Mouse (Mus musculus) liver, adult 2 months (tissue): ENCODE measurements around the gene Fam24a. TPM values are rescaled to one million over a fixed set of nuclear protein-coding genes. Genes with fewer than 3 reads are reported as not detected.

Experiments
- DNase-seq: peaks from one replicate; pipeline ENCODE4 v3.0.0-alpha.2; 2011; ENCODE audit warnings: low read depth, low spot score; ENCODE audit errors: extremely low read depth
- H3K27ac ChIP-seq: fragments of 200-500 bp; replicated peaks from 2 replicates; pipeline ENCODE4 v1.5.1; 2012; ENCODE audit warnings: low read depth, mild to moderate bottlenecking, control low read depth, inconsistent platforms, low read length; ENCODE audit not compliant: insufficient read depth
- H3K27me3 ChIP-seq: fragments of 200-500 bp; 2 replicates; pipeline ENCODE4 v1.6.1; 2012; ENCODE audit warnings: mild to moderate bottlenecking, moderate library complexity, low read length, inconsistent platforms; ENCODE audit not compliant: control insufficient read depth, insufficient read depth
- H3K36me3 ChIP-seq: fragments of 200-500 bp; 2 replicates; pipeline ENCODE4 v1.6.1; 2012; ENCODE audit warnings: low read length, inconsistent platforms; ENCODE audit not compliant: control insufficient read depth, insufficient read depth
- H3K4me1 ChIP-seq: fragments of 200-500 bp; 2 replicates; pipeline ENCODE4 v1.6.1; 2011; ENCODE audit warnings: low read length; ENCODE audit not compliant: control insufficient read depth, insufficient read depth
- H3K4me3 ChIP-seq: fragments of 200-500 bp; 2 replicates; pipeline ENCODE4 v1.5.1; 2011; ENCODE audit warnings: low read depth, mild to moderate bottlenecking, control low read depth, low read length, moderate library complexity; ENCODE audit not compliant: insufficient read depth
- H3K79me2 ChIP-seq: fragments of 200-500 bp; 2 replicates; pipeline ENCODE4 v1.6.1; 2012; ENCODE audit warnings: inconsistent platforms, mild to moderate bottlenecking, low read length, moderate library complexity; ENCODE audit not compliant: control insufficient read depth, insufficient read depth
- H3K9ac ChIP-seq: fragments of 200-500 bp; 2 replicates; pipeline ENCODE4 v1.6.1; 2012; ENCODE audit warnings: low read depth, mild to moderate bottlenecking, control low read depth, inconsistent platforms, low read length
- CTCF ChIP-seq: fragments of 200-500 bp; IDR thresholded peaks from 2 replicates; pipeline ENCODE4 v1.5.1; 2011; ENCODE audit warnings: low read depth, low read length, control low read depth
- POLR2A ChIP-seq: fragments of 200-500 bp; IDR thresholded peaks from 2 replicates; pipeline ENCODE4 v1.6.1; 2011; ENCODE audit warnings: low read length, control low read depth; ENCODE audit not compliant: insufficient read depth; ENCODE audit errors: extremely low read depth
- WGBS: fragments of 180-500 bp; shearing (Covaris S2); methylation state at CpG from one replicate; pipeline ENCODE4 v1.1.7; 2018; 5-methylcytosine and 5-hydroxymethylcytosine counted together
- polyA plus RNA-seq: library from polyadenylated mRNA; depleted of rRNA; stranded (reverse); fragments of >200 nt; gene quantifications from 2 replicates; pipeline ENCODE4 v1.2.3, GENCODE M21; 2012
- total RNA-seq: library from RNA; depleted of rRNA; stranded (reverse); fragments of >200 nt; gene quantifications from 2 replicates; pipeline ENCODE4 v1.2.3, GENCODE M21; 2014

The Fam24a gene
- total and polyA plus RNA-seq, 2 experiments: not detected

- no peak for DNase-seq
- H3K36me3 ChIP-seq: peaks cover 34% of the 10 kb centered on the region
- no peak for TF ChIP-seq CTCF
- no peak for TF ChIP-seq POLR2A
- 91% methylated on average over 7 of the region's 7 CpGs for WGBS
- no peak overlapping the region for H3K9ac ChIP-seq
- no peaks in the 10 kb centered on the region for H3K27me3 ChIP-seq
- no peak overlapping the region for H3K27ac ChIP-seq
- H3K4me1 ChIP-seq: no peaks in the 10 kb centered on the region
- H3K79me2 ChIP-seq: no peaks in the 10 kb centered on the region
- H3K4me3 ChIP-seq: no peak overlapping the region
Measured at GRCm38 (mm10) chr7:131345856-131346541, 12.3 kb downstream of the Fam24a start.

- Histone ChIP-seq H3K4me3 (no peak overlapping the region), H3K27me3 (no peaks in the 10 kb centered on the region), H3K79me2 (no peaks in the 10 kb centered on the region), H3K9ac (no peak overlapping the region), H3K27ac (no peak overlapping the region), H3K4me1 (no peaks in the 10 kb centered on the region; the same call in 1 of the 2 replicates), H3K36me3 (peaks cover 22% of the 10 kb centered on the region)
- WGBS: 97% methylated on average over 13 of the region's 13 CpGs
- DNase-seq: no peak
- TF ChIP-seq POLR2A (no peak), CTCF (no peak)
Measured at GRCm38 (mm10) chr7:131356105-131356504, 22.4 kb downstream of the Fam24a start.

GRCm38 (mm10) chr7:131362269-131362614 lies 28.6 kb downstream of the Fam24a start:
- 0 out of 2 replicates have a peak, but pooled peaks have one; percentile 26 for TF ChIP-seq POLR2A
- TF ChIP-seq CTCF: no peak
- H3K27me3 ChIP-seq: no peaks in the 10 kb centered on the region
- WGBS: under 1% methylated on average over 35 of the region's 35 CpGs
- peak overlapping the region; percentile 95 for H3K9ac ChIP-seq
- H3K27ac ChIP-seq: peak overlapping the region; percentile 43
- no peak for DNase-seq
- H3K79me2 ChIP-seq: no peaks in the 10 kb centered on the region
- H3K36me3 ChIP-seq: peaks cover 7% of the 10 kb centered on the region; the same call in 1 of the 2 replicates
- H3K4me1 ChIP-seq: peaks cover 7% of the 10 kb centered on the region
- peak overlapping the region; percentile 87 for H3K4me3 ChIP-seq

GRCm38 (mm10) chr7:131362615-131363300 lies 29.1 kb downstream of the Fam24a start, which contains the start of gene 2310057M21Rik:
TSS of gene 2310057M21Rik (minus strand) at chr7:131362759.
- peak within 1 kb of the TSS; percentile 95 for H3K9ac ChIP-seq
- no peaks in the 10 kb centered on the region for H3K79me2 ChIP-seq
- peak; percentile 94 for DNase-seq
- H3K36me3 ChIP-seq: peaks cover 5% of the 10 kb centered on the region; the same call in 1 of the 2 replicates
- H3K27me3 ChIP-seq: no peaks in the 10 kb centered on the region
- H3K4me1 ChIP-seq: peaks cover 7% of the 10 kb centered on the region
- 0 out of 2 replicates have a peak, but pooled peaks have one; percentile 32 for TF ChIP-seq POLR2A
- TF ChIP-seq CTCF: no peak
- peak within 1 kb of the TSS; percentile 64 for H3K27ac ChIP-seq
- under 1% methylated on average over 55 of the region's 55 CpGs for WGBS
- H3K4me3 ChIP-seq: peak within 1 kb of the TSS; percentile 87

- no peak overlapping the region for H3K27ac ChIP-seq
- H3K4me3 ChIP-seq: no peak overlapping the region
- 96% methylated on average over 8 of the region's 8 CpGs for WGBS
- H3K4me1 ChIP-seq: peaks cover 7% of the 10 kb centered on the region
- TF ChIP-seq CTCF (no peak), POLR2A (no peak)
- H3K36me3 ChIP-seq: no peaks in the 10 kb centered on the region
- DNase-seq: no peak
- no peaks in the 10 kb centered on the region for H3K27me3 ChIP-seq
- H3K9ac ChIP-seq: no peak overlapping the region
- no peaks in the 10 kb centered on the region for H3K79me2 ChIP-seq
Measured at GRCm38 (mm10) chr7:131364131-131364530, 30.5 kb downstream of the Fam24a start.
